Mouse (Mus musculus): ENCODE measurements around the gene Itga10.

DNA sequence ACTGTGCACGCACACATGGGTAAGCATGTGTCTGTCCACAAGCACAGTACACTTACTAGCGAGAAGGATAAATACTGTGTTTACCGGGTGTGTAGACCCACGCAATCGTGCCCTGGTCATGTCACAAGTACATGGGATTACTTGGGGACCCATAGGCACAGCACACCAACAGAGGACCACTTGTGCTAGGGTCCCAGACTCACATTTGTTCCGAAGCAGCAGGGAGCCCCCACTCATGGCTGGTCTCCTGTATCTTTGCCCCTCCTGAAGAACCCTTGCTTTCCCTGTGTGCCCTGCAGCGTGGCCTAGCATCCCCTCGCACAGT, 46.4 kb upstream of the Itga10 start:
- no peak for TF ChIP-seq CTCF (IDR thresholded peaks at IDR 0.05)
- TF ChIP-seq EP300 (IDR thresholded peaks at IDR 0.05) = no peak
